Mouse (Mus musculus) lung, adult 2 months (tissue): ENCODE data around the gene Arid2.

Source experiments
- CTCF ChIP-seq: fragments of 200-500 bp; IDR thresholded peaks from 2 replicates; pipeline ENCODE4 v1.5.1; 2011; ENCODE audit warnings: mild to moderate bottlenecking, low read length, control low read depth; ENCODE audit not compliant: insufficient read depth
- POLR2A ChIP-seq: fragments of 200-500 bp; IDR thresholded peaks from 2 replicates; pipeline ENCODE4 v1.6.1; 2011; ENCODE audit warnings: low read depth, mild to moderate bottlenecking, control low read depth, low read length, borderline replicate concordance; ENCODE audit errors: extremely low read depth

DNA sequence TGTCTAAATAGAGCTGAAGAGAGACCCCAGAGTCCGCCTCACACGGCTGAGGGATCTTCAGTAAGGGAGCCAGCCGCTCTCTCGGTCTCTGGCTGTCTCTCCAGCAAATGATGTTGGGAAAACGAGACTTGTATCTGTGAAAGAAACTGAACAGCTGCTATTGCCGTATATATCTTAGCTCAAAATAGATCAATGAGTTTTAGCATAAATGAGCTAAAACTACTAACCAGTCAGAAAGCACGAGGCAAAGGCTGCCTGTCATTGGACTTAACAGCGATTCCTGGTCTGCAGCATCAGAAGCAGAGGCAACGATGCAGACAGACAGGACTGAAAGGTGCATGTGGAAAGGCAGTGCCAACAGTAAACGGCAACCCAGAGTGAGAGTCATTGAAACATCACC, 111.0 kb downstream of the Arid2 start:
- TF ChIP-seq CTCF, result no peak
- TF ChIP-seq POLR2A, result no peak
